Mouse (Mus musculus) retina, embryonic 14.5 days (tissue): Measurements from ENCODE around the gene Cars.
A peak's percentile ranks its signal among the peaks of the same experiment; 100 is the strongest.
"Not testable (repeated sequence)": the region's sequence is repeated elsewhere in the genome, so short reads cannot be mapped to it uniquely, and the experiment has no call there.

Experiments
- DNase-seq: peaks from one replicate; pipeline ENCODE4 v3.0.0-alpha.2; 2015; ENCODE audit warnings: low spot score

The Cars gene

DNA sequence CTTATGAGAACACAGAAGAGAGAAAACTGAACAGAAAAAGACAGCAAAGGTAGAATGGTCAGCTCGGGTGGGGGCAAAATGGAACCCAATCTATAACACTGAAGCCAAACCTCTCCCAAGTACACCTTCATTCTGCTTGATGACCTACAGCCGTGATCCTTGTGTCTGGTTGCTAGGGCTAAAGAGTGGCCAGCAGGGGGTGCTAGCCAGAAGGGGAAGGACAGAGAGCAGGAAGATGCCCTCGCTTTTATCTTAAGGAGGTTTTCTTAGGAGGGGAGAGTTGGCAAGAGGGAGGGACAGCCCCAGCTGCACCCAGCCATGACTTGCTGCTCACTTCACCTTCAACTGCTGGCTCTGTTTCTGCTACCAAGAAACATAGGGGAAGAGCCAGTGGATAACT, 15.9 kb downstream of the Cars start:
- DNase-seq: peak; percentile 76

DNA sequence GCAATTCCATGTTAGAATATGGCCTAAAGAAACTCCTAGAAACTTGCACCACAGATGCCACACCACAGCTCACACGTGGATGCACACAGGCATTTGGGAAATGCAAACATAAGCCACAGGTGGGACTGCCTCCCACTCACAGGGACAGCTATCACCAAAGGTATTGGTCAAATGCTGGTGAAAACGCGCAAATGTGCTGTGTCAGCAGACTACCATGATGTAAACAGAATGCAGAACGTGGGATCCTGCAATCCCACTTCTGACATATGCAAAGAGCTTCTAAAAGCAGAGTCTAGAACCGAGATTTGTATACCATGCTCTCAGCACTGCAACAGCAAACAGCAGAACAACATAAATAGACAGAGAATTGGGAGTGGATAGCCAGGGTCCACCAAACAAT, 16.9 kb downstream of the Cars start:
- no peak for DNase-seq

GRCm38 (mm10) chr7:143575751-143576150, 24.1 kb downstream of the Cars start:
- DNase-seq: no peak

DNA sequence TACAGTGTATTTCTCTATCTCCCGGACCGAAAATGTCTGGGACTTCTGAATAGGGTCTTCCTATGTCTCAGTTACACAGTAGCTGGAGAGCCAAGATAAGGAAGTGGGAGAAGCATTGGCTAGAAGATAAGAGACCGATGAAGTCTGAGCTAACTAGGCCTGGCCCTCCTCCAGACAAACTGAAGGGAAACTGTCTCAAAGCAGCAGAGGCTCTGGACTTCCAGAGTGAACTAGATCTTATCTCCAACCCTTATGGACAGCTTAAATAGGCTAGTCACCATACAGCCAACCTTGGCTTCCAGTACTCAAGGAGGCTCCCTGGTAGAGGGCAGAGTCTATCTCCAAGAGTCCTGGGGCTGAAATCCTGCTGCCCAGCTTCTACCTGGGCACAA, 34.2 kb downstream of the Cars start:
- no peak for DNase-seq

- DNase-seq: no peak
Measured at GRCm38 (mm10) chr7:143565015-143565647, 34.8 kb downstream of the Cars start.

DNA sequence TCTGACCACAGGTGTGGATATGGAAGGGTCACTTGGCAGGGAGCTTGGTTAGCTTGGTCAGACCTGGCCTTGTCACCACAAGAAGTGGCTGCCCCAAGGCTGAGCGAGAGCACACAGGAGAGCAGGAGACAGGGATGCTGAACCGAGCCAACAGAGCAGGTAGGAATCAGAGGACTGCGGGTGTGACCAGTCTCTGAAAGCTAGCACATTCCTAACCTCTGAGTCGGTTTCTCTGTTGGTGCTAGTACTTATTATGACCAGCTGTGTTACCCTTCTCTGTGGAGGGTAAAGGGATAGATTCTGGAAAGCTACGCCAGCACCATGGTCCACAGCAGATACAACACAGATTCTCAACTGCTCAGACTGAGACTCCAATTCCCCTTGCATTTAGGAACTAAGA, 36.1 kb downstream of the Cars start:
- DNase-seq: no peak

GRCm38 (mm10) chr7:143557616-143558015, 42.3 kb downstream of the Cars start:
- DNase-seq: no peak

- no peak for DNase-seq
Measured at GRCm38 (mm10) chr7:143556964-143557610, 42.8 kb downstream of the Cars start.

DNA sequence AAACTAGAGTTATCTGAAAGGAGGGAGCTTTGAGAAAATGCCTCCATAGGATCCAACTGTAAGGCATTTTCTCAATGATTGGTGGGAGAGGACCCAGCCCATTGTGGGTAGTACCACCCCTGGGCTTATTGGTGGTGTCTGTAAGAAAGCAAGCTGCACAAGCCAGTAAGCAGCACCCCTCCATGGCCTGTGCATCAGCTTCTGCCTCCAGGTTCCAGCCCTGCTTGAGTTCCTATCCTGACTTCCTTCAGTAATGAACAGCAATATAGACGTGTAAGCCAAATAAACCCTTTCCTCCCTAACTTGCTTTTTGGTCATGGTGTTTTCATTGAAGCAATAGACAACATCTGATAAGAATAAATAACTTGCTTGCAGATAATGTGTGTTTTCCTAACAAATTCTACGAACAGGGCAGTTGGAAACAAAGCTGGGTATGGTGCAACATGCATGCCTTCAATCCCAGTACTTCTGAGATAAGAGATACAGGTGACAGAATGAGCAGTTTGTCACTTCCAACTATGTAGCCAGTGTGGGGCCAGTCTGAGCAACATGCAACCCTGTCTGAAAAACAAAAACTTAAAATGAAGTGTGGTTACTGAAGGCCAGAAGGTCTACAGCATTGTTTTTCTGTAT, 50.2 kb downstream of the Cars start:
- no peak for DNase-seq

DNA sequence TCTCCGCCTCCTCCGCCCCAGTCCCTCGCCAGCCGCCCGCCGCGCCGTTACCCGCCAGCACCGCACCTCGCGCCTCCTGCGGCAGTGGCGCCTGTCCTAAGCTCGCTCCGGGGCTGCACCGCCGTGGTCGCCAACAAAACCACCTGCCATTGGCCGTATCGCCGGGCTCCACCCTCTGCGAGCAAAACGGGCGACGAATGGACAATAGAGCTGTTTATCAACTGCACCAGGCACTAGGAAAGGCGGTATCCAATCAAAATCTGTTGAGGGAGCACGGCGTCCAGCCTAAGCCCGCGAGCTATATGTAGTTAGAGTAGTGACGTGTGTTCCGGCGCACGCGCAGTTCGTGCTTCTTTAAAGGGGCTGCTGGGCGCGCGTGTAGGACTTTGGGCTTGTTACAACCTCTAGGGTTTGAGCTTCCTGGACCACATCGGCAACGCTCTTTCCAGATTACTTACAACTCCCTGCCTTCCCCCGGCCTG, 50.9 kb downstream of the Cars start, which contains the start of gene Nap1l4:
TSS of gene Nap1l4 (minus strand) at position 131 of the 482 bp plus-strand sequence.
- DNase-seq: peak; percentile 100

- DNase-seq: peak; percentile 72
Measured at GRCm38 (mm10) chr7:143548231-143548961, 51.5 kb downstream of the Cars start.

DNA sequence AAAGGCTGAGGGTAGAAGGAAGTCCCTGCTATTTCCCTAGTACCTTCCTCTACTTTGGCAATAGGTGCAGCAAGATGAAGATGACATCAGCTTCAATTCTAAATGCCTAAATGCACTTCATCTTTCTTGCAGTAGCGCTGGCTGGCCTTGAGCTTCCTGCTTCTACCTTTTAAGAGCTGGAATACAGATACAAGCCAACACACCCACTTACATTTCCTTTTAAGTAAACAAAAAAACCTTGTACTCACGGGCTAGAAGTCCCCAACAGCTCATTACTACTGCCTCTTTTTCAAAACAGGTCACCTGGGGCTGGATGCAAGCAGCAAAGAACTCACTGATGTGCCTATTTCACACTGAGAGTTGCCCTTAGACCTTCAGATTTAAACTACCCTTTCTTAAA, 53.3 kb downstream of the Cars start:
- DNase-seq: no peak

- DNase-seq: peak; percentile 74
Measured at GRCm38 (mm10) chr7:143544368-143544767, 55.5 kb downstream of the Cars start.

DNA sequence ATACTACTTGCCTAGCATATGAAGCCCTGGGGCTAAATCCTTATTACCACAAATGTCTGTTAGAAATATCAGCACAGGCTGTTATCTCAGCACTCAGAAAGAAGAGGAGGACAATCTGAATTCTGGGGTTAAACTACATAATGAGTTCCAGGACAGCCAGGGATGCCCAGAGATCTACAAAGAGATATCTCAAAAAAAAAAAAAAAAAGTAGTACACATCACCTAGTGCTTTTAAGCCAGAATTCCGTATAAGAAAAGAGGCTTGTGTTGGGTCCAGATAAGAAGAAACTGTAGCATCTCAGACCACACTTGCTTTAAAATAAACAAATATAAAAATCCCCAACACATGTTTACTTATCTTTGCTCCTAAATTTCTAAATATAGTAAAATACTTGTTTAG, 61.2 kb downstream of the Cars start:
- no peak for DNase-seq

GRCm38 (mm10) chr7:143538229-143538628, 61.7 kb downstream of the Cars start:
- DNase-seq: not testable (repeated sequence)

- DNase-seq: no peak
Measured at GRCm38 (mm10) chr7:143536251-143536650, 63.6 kb downstream of the Cars start.

GRCm38 (mm10) chr7:143533284-143533683, 66.6 kb downstream of the Cars start:
- no peak for DNase-seq

GRCm38 (mm10) chr7:143532410-143532809, 67.5 kb downstream of the Cars start:
- no peak for DNase-seq

- DNase-seq: no peak
Measured at GRCm38 (mm10) chr7:143519333-143519732, 80.6 kb downstream of the Cars start.

- DNase-seq: no peak
Measured at GRCm38 (mm10) chr7:143514416-143514768, 85.5 kb downstream of the Cars start.

DNA sequence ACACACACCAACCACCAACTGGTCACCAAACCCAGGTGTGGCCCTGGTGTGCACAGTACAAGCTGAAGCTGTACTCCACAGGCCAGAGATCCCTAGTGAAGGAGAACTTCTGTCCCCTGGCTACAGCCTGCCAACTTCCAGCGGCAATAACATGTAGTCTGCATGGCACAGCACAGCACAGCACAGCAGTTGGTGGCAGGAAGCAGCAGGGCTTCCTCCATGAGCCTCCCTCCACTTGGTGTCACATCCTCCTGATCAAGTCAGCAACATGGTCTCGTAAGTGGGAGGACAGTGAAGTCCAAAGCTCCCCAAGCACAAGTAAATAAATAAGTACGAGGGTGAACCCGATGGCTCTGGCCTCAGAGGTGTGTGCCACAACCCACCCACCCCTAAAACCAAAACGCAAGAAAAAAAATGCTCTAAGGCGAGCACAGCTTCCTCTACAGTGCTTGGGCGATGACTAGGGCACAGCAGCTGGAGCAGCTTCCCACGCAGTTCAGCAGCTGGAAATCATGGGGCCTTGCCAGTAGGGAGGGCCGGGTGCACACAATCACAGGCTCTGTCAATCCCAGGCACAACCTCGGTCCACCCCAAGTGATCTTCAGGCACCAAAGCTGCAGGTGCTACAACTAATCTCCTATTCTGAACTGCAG, 86.0 kb downstream of the Cars start:
- DNase-seq: no peak

- no peak for DNase-seq
Measured at GRCm38 (mm10) chr7:143511335-143511712, 88.6 kb downstream of the Cars start.
